Mouse (Mus musculus) urinary bladder, adult 2 months (tissue): ENCODE data around the gene Il5. TPM values are rescaled to one million over a fixed set of nuclear protein-coding genes. Genes with fewer than 3 reads are reported as not detected.

Experiments used
- DNase-seq: peaks from one replicate; pipeline ENCODE4 v3.0.0; 2022; ENCODE audit warnings: low spot score
- polyA plus RNA-seq: library from polyadenylated mRNA; depleted of rRNA; stranded (reverse); fragments of >200 nt; gene quantifications from 2 replicates; pipeline ENCODE4 v1.2.3, GENCODE M21; 2012; rRNA removed

The Il5 gene
- 0.12 and 0.21 TPM in 2 replicates for polyA plus RNA-seq

- no peak for DNase-seq
Observed at GRCm38 (mm10) chr11:53720715-53721114, at the start of gene Il5. Il5 (plus strand) TSS chr11:53720794.

- no peak for DNase-seq
Observed at GRCm38 (mm10) chr11:53671414-53671813, 49.2 kb upstream of the Il5 start.

- DNase-seq: no peak
Observed at GRCm38 (mm10) chr11:53680141-53680540, 40.5 kb upstream of the Il5 start.

GRCm38 (mm10) chr11:53681686-53682085, 38.9 kb upstream of the Il5 start:
- no peak for DNase-seq

- no peak for DNase-seq
Observed at GRCm38 (mm10) chr11:53682170-53682569, 38.4 kb upstream of the Il5 start.

- no peak for DNase-seq
Observed at GRCm38 (mm10) chr11:53682994-53683530, 37.5 kb upstream of the Il5 start.

- DNase-seq: no peak
Observed at GRCm38 (mm10) chr11:53691979-53692378, 28.6 kb upstream of the Il5 start.

- DNase-seq: no peak
Observed at GRCm38 (mm10) chr11:53698521-53698920, 22.1 kb upstream of the Il5 start.

GRCm38 (mm10) chr11:53699351-53699750, 21.2 kb upstream of the Il5 start:
- DNase-seq: no peak

GRCm38 (mm10) chr11:53706236-53706933, 14.2 kb upstream of the Il5 start:
- DNase-seq: peak; percentile 25

- peak; percentile 93 for DNase-seq
Observed at GRCm38 (mm10) chr11:53706934-53707717, 13.5 kb upstream of the Il5 start, which contains the start of gene Rad50. Rad50 (minus strand) TSS chr11:53707319.

- no peak for DNase-seq
Observed at GRCm38 (mm10) chr11:53707718-53708009, 12.9 kb upstream of the Il5 start.

- DNase-seq: no peak
Observed at GRCm38 (mm10) chr11:53719701-53720100, 893 bp upstream of the Il5 start.

GRCm38 (mm10) chr11:53731457-53731856, 10.9 kb downstream of the Il5 start:
- no peak for DNase-seq

- no peak for DNase-seq
Observed at GRCm38 (mm10) chr11:53732244-53732643, 11.7 kb downstream of the Il5 start.

- DNase-seq: no peak
Observed at GRCm38 (mm10) chr11:53733824-53734223, 13.2 kb downstream of the Il5 start.

GRCm38 (mm10) chr11:53734431-53734830, 13.8 kb downstream of the Il5 start:
- DNase-seq: no peak

- DNase-seq: no peak
Observed at GRCm38 (mm10) chr11:53734970-53735681, 14.5 kb downstream of the Il5 start.

- peak; percentile 29 for DNase-seq
Observed at GRCm38 (mm10) chr11:53735682-53736245, 15.2 kb downstream of the Il5 start.

- peak; percentile 46 for DNase-seq
Observed at GRCm38 (mm10) chr11:53736771-53737572, 16.4 kb downstream of the Il5 start.

- no peak for DNase-seq
Observed at GRCm38 (mm10) chr11:53737573-53737946, 17.0 kb downstream of the Il5 start.
